Mouse (Mus musculus) gastrocnemius, postnatal 25 days (tissue): Measurements from ENCODE around the gene Olfr484. TPM values are rescaled to one million over a fixed set of nuclear protein-coding genes. Genes with fewer than 3 reads are reported as not detected.
"Not testable (repeated sequence)": the region's sequence is repeated elsewhere in the genome, so short reads cannot be mapped to it uniquely, and the experiment has no call there.

Experiments
- DNase-seq: peaks from one replicate; pipeline ENCODE4 v3.0.0; 2022
- long read RNA-seq, 2 experiments: library from polyadenylated mRNA; stranded (forward); transcript quantifications; one replicate each; pipeline ENCODE4 v2.0.0; 2021
- total RNA-seq, 2 experiments: library from RNA; stranded (reverse); gene quantifications; 1 replicate in 1 of 2; 2 replicates in 1 of 2; pipeline ENCODE4 v1.2.3; 2021

Olfr484 gene
- total RNA-seq, result not detected
- long read RNA-seq, experiment 1, result 0 reads
- long read RNA-seq, experiment 2, result 0 reads

- DNase-seq, result no peak
Measured at GRCm38 (mm10) chr7:108127349-108127748, at the start of gene Olfr484. TSS of gene Olfr484 (minus strand) at chr7:108127449.

GRCm38 (mm10) chr7:108172642-108173041, 45.4 kb upstream of the Olfr484 start, which contains the start of gene Olfr486:
TSS of gene Olfr486 (minus strand) at chr7:108172742.
- not testable (repeated sequence) for DNase-seq

DNA sequence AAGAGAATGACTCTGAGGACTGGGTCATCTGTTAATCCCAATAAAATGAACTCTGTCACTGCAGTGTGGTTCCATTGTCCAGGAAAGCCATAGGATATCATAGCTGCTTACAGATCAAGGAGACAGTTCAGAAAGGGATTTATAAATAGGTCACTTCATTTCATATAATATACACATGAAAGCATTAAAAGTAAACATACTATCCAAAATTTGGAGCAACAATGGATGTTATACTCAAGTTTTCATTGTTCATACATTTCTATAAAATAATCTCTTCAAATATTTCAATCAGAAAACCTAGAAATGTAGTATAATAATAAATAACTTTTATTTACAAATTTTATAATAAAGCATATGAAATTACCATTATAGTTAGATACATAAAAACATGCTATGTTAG, 32.5 kb upstream of the Olfr484 start, which contains the start of gene Olfr485:
TSS of gene Olfr485 (minus strand) at position 101 of the 400 bp plus-strand sequence.
- DNase-seq, result no peak

GRCm38 (mm10) chr7:108121416-108121815, 5.8 kb downstream of the Olfr484 start:
- no peak for DNase-seq

DNA sequence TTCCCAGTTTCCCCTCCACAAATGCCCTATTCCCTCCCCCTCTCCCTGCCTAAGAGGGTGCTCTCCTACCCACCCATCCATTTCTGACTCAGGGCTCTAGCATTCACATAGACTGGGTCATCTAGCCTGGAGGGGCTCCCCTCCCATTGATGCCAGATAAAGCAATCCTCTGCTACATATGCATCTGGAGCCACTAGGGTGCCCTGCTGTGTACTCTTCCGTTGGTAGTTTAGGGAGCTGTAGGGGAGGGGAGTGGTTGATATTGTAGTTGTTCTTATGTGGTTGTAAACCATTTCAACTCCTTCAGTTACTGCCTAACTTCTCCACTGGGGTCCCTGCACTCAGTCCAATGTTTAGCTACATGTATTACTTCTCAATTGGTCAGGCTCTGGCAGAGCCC, 6.6 kb downstream of the Olfr484 start:
- DNase-seq, result no peak

- DNase-seq, result no peak
Measured at GRCm38 (mm10) chr7:108100549-108100948, 26.7 kb downstream of the Olfr484 start, which contains the start of gene Olfr483. TSS of gene Olfr483 (plus strand) at chr7:108100849.

DNA sequence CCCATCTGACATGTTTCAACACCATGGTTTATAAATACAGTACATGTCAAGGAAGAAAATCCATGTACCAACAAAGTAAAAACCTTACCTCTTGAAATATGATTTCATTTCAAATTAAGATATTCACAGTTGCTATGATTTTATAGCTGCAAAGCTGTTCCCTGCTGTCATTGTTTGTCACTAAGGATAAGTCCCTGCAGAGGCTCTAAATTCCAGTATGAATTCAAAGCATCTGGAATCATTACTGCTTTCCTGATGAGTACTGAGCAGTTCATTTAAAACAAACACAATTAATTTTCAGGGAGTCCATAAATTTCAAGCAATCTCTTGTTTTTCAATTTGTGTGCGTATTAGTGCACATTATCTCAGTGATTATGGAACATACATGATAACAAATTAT, 29.8 kb downstream of the Olfr484 start, which contains the start of gene Olfr482:
TSS of gene Olfr482 (minus strand) at position 101 of the 400 bp plus-strand sequence.
- no peak for DNase-seq

GRCm38 (mm10) chr7:108079555-108079954, 47.7 kb downstream of the Olfr484 start, which contains the start of gene Olfr481:
TSS of gene Olfr481 (plus strand) at chr7:108079855.
- DNase-seq, result no peak

Other genes starting within 250 kb of the Olfr484 start
- gene Olfr472, start 229.5 kb downstream of the Olfr484 start, total RNA-seq, result not detected
- gene Olfr473, start 197.0 kb downstream of the Olfr484 start, total RNA-seq, result not detected
- gene Olfr474, start 172.8 kb downstream of the Olfr484 start, total RNA-seq, result not detected
- not detected for gene Olfr476, start 162.6 kb downstream of the Olfr484 start, total RNA-seq
- gene Olfr477, start 140.8 kb downstream of the Olfr484 start, total RNA-seq, result not detected
- gene Olfr478, start 93.5 kb downstream of the Olfr484 start, total RNA-seq, result not detected
- gene Olfr479, start 76.8 kb downstream of the Olfr484 start, total RNA-seq, result not detected
- not detected for gene Olfr480, start 60.1 kb downstream of the Olfr484 start, total RNA-seq
- gene Olfr481, start 47.6 kb downstream of the Olfr484 start, total RNA-seq, result not detected
- gene Olfr482, start 29.9 kb downstream of the Olfr484 start, total RNA-seq, result under 1 TPM; 0.46 to 0.61 TPM
- gene Olfr483, start 26.6 kb downstream of the Olfr484 start, total RNA-seq, result not detected
- gene Olfr485, start 32.4 kb upstream of the Olfr484 start, total RNA-seq, result not detected
- not detected for gene Olfr486, start 45.3 kb upstream of the Olfr484 start, total RNA-seq
- not detected for gene Olfr487, start 87.2 kb upstream of the Olfr484 start, total RNA-seq
- not detected for gene Olfr488, start 130.9 kb upstream of the Olfr484 start, total RNA-seq
- not detected for gene Olfr490, start 161.5 kb upstream of the Olfr484 start, total RNA-seq
- gene Olfr491, start 186.0 kb upstream of the Olfr484 start, total RNA-seq, result not detected
- not detected for gene Olfr492, start 196.2 kb upstream of the Olfr484 start, total RNA-seq
- not detected for gene Olfr493, start 219.5 kb upstream of the Olfr484 start, total RNA-seq
- gene Olfr494, start 237.9 kb upstream of the Olfr484 start, total RNA-seq, result not detected